Mouse (Mus musculus) left cerebral cortex, postnatal 36 days (tissue): Measurements from ENCODE around the gene Tmem123. TPM values are rescaled to one million over a fixed set of nuclear protein-coding genes. Genes with fewer than 3 reads are reported as not detected.

ENCODE experiments used
- DNase-seq, 2 experiments: peaks; one replicate each; pipeline ENCODE4 v3.0.0; 2021 to 2022; ENCODE audit warnings: low spot score in 2 of 2, mixed read lengths in 1 of 2
- intact Hi-C: fragments of 180-260 bp; cut with DNase I; formaldehyde crosslinking; loops from one replicate; pipeline ENCODE4 v1.15.1; 2025
- total RNA-seq, 2 experiments: library from RNA; stranded (reverse); gene quantifications; 2 replicates each; pipeline ENCODE4 v1.2.3; 2021

The Tmem123 gene
- 10 to 100 TPM; 11.1 to 11.2 TPM for total RNA-seq

GRCm38 (mm10) chr9:7763614-7764300, at the start of gene Tmem123:
Tmem123 (plus strand) TSS chr9:7764041.
- peak; percentile 90 to 92 for DNase-seq
- intact Hi-C loops = loop anchor here (10.0 kb wide), 1 partner anchor 71 kb away; the partner anchor contains the start of gene Birc2

GRCm38 (mm10) chr9:7714062-7714907, 49.6 kb upstream of the Tmem123 start:
- intact Hi-C loops = loop anchor here (1.0 to 10.0 kb wide), 4 partner anchors 109 to 491 kb away; no protein-coding TSS in a partner anchor
- DNase-seq = peak in 1 of 2 experiments; percentile 38

GRCm38 (mm10) chr9:7714908-7715175, 49.0 kb upstream of the Tmem123 start:
- DNase-seq = no peak

GRCm38 (mm10) chr9:7721543-7721942, 42.3 kb upstream of the Tmem123 start:
- intact Hi-C loops = no loop called here
- DNase-seq = no peak

More at GRCm38 (mm10) chr9:7714908-7715175, 49.0 kb upstream of the Tmem123 start:
- intact Hi-C loops = loop anchor here (1.0 to 10.0 kb wide), 4 partner anchors 110 to 490 kb away; no protein-coding TSS in a partner anchor

- DNase-seq = no peak
- intact Hi-C loops = no loop called here
These were observed 34.8 kb upstream of the Tmem123 start for GRCm38 (mm10) chr9:7728997-7729396.

GRCm38 (mm10) chr9:7742696-7743095, 21.1 kb upstream of the Tmem123 start:
- no peak for DNase-seq
- intact Hi-C loops = no loop called here

GRCm38 (mm10) chr9:7744156-7744555, 19.7 kb upstream of the Tmem123 start:
- no peak for DNase-seq
- intact Hi-C loops = no loop called here

- DNase-seq = no peak
- intact Hi-C loops = no loop called here
These were observed 15.0 kb upstream of the Tmem123 start for GRCm38 (mm10) chr9:7748881-7749280.

GRCm38 (mm10) chr9:7749537-7749936, 14.3 kb upstream of the Tmem123 start:
- intact Hi-C loops = no loop called here
- no peak for DNase-seq

GRCm38 (mm10) chr9:7755889-7756423, 7.9 kb upstream of the Tmem123 start:
- no peak for DNase-seq
- intact Hi-C loops = no loop called here

GRCm38 (mm10) chr9:7761906-7762455, 1.9 kb upstream of the Tmem123 start:
- DNase-seq = no peak
- intact Hi-C loops = loop anchor here (10.0 kb wide), 1 partner anchor 73 kb away; the partner anchor contains the start of gene Birc2

- intact Hi-C loops = loop anchor here (10.0 kb wide), 1 partner anchor 72 kb away; the partner anchor contains the start of gene Birc2
- DNase-seq = no peak
These were observed 1.1 kb upstream of the Tmem123 start for GRCm38 (mm10) chr9:7762741-7763140.

- no peak for DNase-seq
- intact Hi-C loops = loop anchor here (10.0 kb wide), 1 partner anchor 70 kb away; the partner anchor contains the start of gene Birc2
These were observed 626 bp downstream of the Tmem123 start for GRCm38 (mm10) chr9:7764463-7764871.

GRCm38 (mm10) chr9:7765236-7765635, 1.4 kb downstream of the Tmem123 start:
- intact Hi-C loops = loop anchor here (10.0 kb wide), 1 partner anchor 70 kb away; the partner anchor contains the start of gene Birc2
- no peak for DNase-seq

GRCm38 (mm10) chr9:7766582-7766981, 2.7 kb downstream of the Tmem123 start:
- DNase-seq = no peak
- intact Hi-C loops = loop anchor here (10.0 kb wide), 1 partner anchor 68 kb away; the partner anchor contains the start of gene Birc2

- intact Hi-C loops = loop anchor here (10.0 kb wide), 1 partner anchor 67 kb away; the partner anchor contains the start of gene Birc2
- DNase-seq = no peak
These were observed 3.7 kb downstream of the Tmem123 start for GRCm38 (mm10) chr9:7767526-7767925.

- DNase-seq = no peak
- intact Hi-C loops = loop anchor here (10.0 kb wide), 1 partner anchor 66 kb away; the partner anchor contains the start of gene Birc2
These were observed 5.2 kb downstream of the Tmem123 start for GRCm38 (mm10) chr9:7769081-7769480.

GRCm38 (mm10) chr9:7769491-7769890, 5.7 kb downstream of the Tmem123 start:
- DNase-seq = no peak
- intact Hi-C loops = loop anchor here (10.0 kb wide), 1 partner anchor 65 kb away; the partner anchor contains the start of gene Birc2

GRCm38 (mm10) chr9:7772361-7772760, 8.5 kb downstream of the Tmem123 start:
- intact Hi-C loops = no loop called here
- no peak for DNase-seq
